Mouse (Mus musculus) kidney, postnatal 0 days (tissue): Measurements from ENCODE around the gene Tnks2. TPM values are rescaled to one million over a fixed set of nuclear protein-coding genes. Genes with fewer than 3 reads are reported as not detected.
A peak's percentile ranks its signal among the peaks of the same experiment; 100 is the strongest.
"Not testable (repeated sequence)": the region's sequence is repeated elsewhere in the genome, so short reads cannot be mapped to it uniquely, and the experiment has no call there.

Source experiments
- ATAC-seq: fragments of 200-750 bp; cut with Nextera tagmentation; replicated peaks from 2 replicates; pipeline ENCODE4 v1.8.0; 2017; ENCODE audit warnings: low read depth, moderate number of reproducible peaks, moderate TSS enrichment, moderate library complexity; ENCODE audit not compliant: low FRiP score
- DNase-seq: peaks from one replicate; pipeline ENCODE4 v3.0.0-alpha.2; 2016; ENCODE audit warnings: low spot score
- H3K27ac ChIP-seq: fragments of 300-500 bp; sonication (generic); 2 replicates; pipeline ENCODE4 v1.5.1; 2014; ENCODE audit warnings: mild to moderate bottlenecking
- H3K27me3 ChIP-seq: fragments of 300-500 bp; sonication (generic); 2 replicates; pipeline ENCODE4 v1.6.1; 2014; ENCODE audit warnings: low read length, mixed read lengths; ENCODE audit not compliant: insufficient read depth
- H3K36me3 ChIP-seq: fragments of 300-500 bp; sonication (generic); 2 replicates; pipeline ENCODE4 v1.6.1; 2014; ENCODE audit warnings: low read length, mixed read lengths; ENCODE audit not compliant: insufficient read depth
- H3K4me1 ChIP-seq: fragments of 300-500 bp; sonication (generic); replicated peaks from 2 replicates; pipeline ENCODE4 v1.6.1; 2014; ENCODE audit warnings: antibody characterized with exemption, low read length, mixed read lengths; ENCODE audit not compliant: insufficient read depth
- H3K4me2 ChIP-seq: fragments of 300-500 bp; sonication (generic); 2 replicates; pipeline ENCODE4 v1.6.1; 2014; ENCODE audit warnings: mild to moderate bottlenecking, low read length, moderate library complexity, mixed read lengths
- H3K4me3 ChIP-seq: fragments of 300-500 bp; sonication (generic); replicated peaks from 2 replicates; pipeline ENCODE4 v1.5.1; 2014; ENCODE audit warnings: low read depth, low read length
- H3K9ac ChIP-seq: fragments of 300-500 bp; sonication (generic); 2 replicates; pipeline ENCODE4 v1.6.1; 2014; ENCODE audit warnings: low read depth, low read length
- H3K9me3 ChIP-seq: fragments of 300-500 bp; sonication (generic); replicated peaks from 2 replicates; pipeline ENCODE4 v1.6.1; 2016; ENCODE audit warnings: low read length, inconsistent platforms, mixed read lengths
- CTCF ChIP-seq: IDR thresholded peaks from 2 replicates; pipeline ENCODE4 v1.5.1; 2016; ENCODE audit warnings: antibody characterized with exemption, low read depth, mild to moderate bottlenecking, moderate library complexity
- WGBS: fragments of 180-500 bp; shearing (Covaris S2); extraction: QIAGEN DNeasy Blood & Tissue Kit; methylation state at CpG from one replicate; pipeline ENCODE4 v1.1.7; 2014; 5-methylcytosine and 5-hydroxymethylcytosine counted together
- polyA plus RNA-seq: library from polyadenylated mRNA; unstranded; fragments of >200 nt; fragmentation: Nextera tagmentation; extraction: Ambion mirVana; gene quantifications from 2 replicates; pipeline ENCODE4 v1.2.1, GENCODE M21; 2015

The Tnks2 gene
- polyA plus RNA-seq, 1 experiment from 2014 or later: 38.1 TPM

GRCm38 (mm10) chr19:36809476-36810168, 24.4 kb upstream of the Tnks2 start:
- Histone ChIP-seq H3K27ac (no peak overlapping the region), H3K4me3 (no peak overlapping the region), H3K9me3 (no peaks in the 10 kb centered on the region), H3K9ac (no peak overlapping the region), H3K4me1 (no peaks in the 10 kb centered on the region), H3K36me3 (no peaks in the 10 kb centered on the region), H3K4me2 (no peak overlapping the region), H3K27me3 (no peaks in the 10 kb centered on the region)
- ATAC-seq: no peak
- TF ChIP-seq CTCF: no peak
- WGBS: 41% methylated on average over 12 of the region's 12 CpGs
- no peak for DNase-seq

- TF ChIP-seq CTCF: no peak
- Histone ChIP-seq H3K9ac (no peak overlapping the region), H3K27me3 (no peaks in the 10 kb centered on the region), H3K4me1 (no peaks in the 10 kb centered on the region), H3K36me3 (no peaks in the 10 kb centered on the region), H3K4me3 (no peak overlapping the region), H3K9me3 (no peaks in the 10 kb centered on the region), H3K4me2 (no peak overlapping the region), H3K27ac (no peak overlapping the region)
- DNase-seq: no peak
- 42% methylated on average over 8 of the region's 8 CpGs for WGBS
- ATAC-seq: no peak; the same call in 1 of the 2 replicates
Observed at GRCm38 (mm10) chr19:36812011-36812410, 22.0 kb upstream of the Tnks2 start.

- ATAC-seq (0 out of 2 replicates have a peak, but pooled peaks have one; percentile 40), DNase-seq (peak; percentile 92)
- H3K9ac ChIP-seq: 0 out of 2 replicates have a peak overlapping the region, but pooled peaks have one; percentile 28
- H3K27ac ChIP-seq: no peak overlapping the region
- H3K36me3 ChIP-seq: no peaks in the 10 kb centered on the region
- H3K27me3 ChIP-seq: no peaks in the 10 kb centered on the region
- WGBS: 17% methylated on average over 32 of the region's 32 CpGs
- H3K4me3 ChIP-seq: no peak overlapping the region
- TF ChIP-seq CTCF: peak; percentile 93
- H3K9me3 ChIP-seq: no peaks in the 10 kb centered on the region
- H3K4me1 ChIP-seq: 0 out of 2 replicates have a peak, but pooled peaks cover 4% of the 10 kb centered on the region
- H3K4me2 ChIP-seq: peak overlapping the region; percentile 53
Observed at GRCm38 (mm10) chr19:36815396-36816271, 18.4 kb upstream of the Tnks2 start.

DNA sequence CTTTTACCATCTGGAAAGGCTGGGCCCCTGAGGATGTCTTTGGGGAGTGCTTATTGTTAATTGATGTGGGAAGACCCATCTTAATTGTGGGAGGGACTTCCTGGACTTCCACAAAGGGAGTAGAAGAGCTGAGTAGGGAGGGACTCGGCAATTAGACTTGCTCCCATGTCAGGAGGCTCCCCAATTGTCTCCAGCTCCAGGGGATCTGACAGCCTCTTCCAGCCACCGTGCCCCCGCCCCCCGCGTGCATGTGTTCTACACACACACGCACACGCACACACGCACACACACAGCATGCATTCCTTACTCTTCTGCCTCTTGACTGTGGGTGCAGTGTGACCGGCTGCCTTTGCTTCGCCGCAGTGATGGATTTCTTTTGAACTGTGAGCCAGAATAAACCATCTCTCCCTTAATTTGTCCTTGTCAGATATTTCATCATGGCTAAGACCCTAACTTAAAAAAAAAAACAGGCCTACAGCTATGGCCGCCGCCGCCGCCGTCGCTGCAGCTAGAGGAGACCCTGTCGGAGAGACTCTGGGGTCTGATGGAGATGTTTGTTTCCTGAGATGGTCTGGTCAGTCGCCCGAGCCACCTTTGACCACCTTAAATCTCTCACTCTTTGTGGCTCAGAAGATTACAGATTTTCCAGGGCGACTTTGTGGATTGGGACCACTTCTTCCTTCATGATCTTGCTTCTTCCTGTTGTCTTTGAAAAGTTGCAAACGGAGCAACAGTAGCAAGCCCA, 15.7 kb upstream of the Tnks2 start:
- DNase-seq (peak; percentile 78), ATAC-seq (no peak; the same call in 1 of the 2 replicates)
- peak overlapping the region; percentile 72 for H3K4me2 ChIP-seq
- peak overlapping the region; percentile 78 for H3K27ac ChIP-seq
- no peaks in the 10 kb centered on the region for H3K27me3 ChIP-seq
- peak overlapping the region; percentile 48 for H3K9ac ChIP-seq
- H3K36me3 ChIP-seq: no peaks in the 10 kb centered on the region
- H3K9me3 ChIP-seq: no peaks in the 10 kb centered on the region
- WGBS: 5% methylated on average over 21 of the region's 22 CpGs
- 0 out of 2 replicates have a peak, but pooled peaks cover 4% of the 10 kb centered on the region for H3K4me1 ChIP-seq
- no peak for TF ChIP-seq CTCF
- peak overlapping the region; percentile 35 for H3K4me3 ChIP-seq

GRCm38 (mm10) chr19:36819199-36819598, 14.8 kb upstream of the Tnks2 start:
- Histone ChIP-seq H3K27ac (no peak overlapping the region), H3K4me3 (no peak overlapping the region), H3K4me1 (0 out of 2 replicates have a peak, but pooled peaks cover 4% of the 10 kb centered on the region), H3K9ac (no peak overlapping the region), H3K27me3 (no peaks in the 10 kb centered on the region), H3K4me2 (no peak overlapping the region), H3K9me3 (no peaks in the 10 kb centered on the region), H3K36me3 (no peaks in the 10 kb centered on the region)
- no peak for TF ChIP-seq CTCF
- no peak for ATAC-seq
- DNase-seq: no peak
- 61% methylated on average over 6 of the region's 6 CpGs for WGBS

DNA sequence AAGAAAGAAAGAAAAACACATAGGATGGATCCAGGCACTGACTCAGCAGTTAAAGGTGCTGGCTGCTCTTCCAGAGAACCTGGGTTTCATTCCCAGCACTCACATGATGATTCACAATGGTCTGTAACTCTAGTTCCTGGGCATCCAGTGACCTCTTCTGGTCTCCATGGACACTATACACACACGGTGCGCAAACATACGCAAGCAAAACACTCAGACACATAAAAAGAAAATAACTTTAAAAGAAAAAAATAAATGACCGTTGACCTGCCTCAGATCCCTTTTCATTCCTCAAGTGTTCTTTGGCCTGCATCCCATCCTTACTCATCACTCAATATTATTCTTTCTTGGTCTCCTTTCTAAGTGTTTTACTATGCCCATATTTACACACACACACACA, 13.6 kb upstream of the Tnks2 start:
- Histone ChIP-seq H3K27me3 (no peaks in the 10 kb centered on the region), H3K4me1 (0 out of 2 replicates have a peak, but pooled peaks cover 4% of the 10 kb centered on the region), H3K36me3 (no peaks in the 10 kb centered on the region), H3K9me3 (no peaks in the 10 kb centered on the region), H3K4me3 (no peak overlapping the region), H3K27ac (no peak overlapping the region), H3K9ac (no peak overlapping the region), H3K4me2 (no peak overlapping the region)
- WGBS: 60% methylated on average over 4 of the region's 4 CpGs
- DNase-seq: no peak
- TF ChIP-seq CTCF: no peak
- no peak for ATAC-seq

DNA sequence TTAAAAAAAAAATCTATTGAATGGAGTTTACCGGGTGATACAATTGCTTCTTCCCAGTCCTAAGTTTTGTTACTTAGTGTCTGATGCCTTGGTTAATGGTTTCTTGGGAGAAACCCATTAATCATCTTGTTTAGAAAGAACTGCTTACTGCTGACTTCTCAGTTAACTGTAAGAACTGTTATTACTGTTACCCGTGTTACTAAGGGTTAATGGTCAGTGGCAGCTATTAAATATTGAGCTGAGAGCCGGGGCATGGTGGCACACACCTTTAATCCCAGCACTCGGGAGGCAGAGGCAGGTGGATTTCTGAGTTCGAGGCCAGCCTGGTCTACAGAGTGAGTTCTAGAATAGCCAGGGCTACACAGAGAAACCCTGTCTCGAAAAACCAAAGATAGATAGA, 12.7 kb upstream of the Tnks2 start:
- not testable (repeated sequence) for H3K27me3 ChIP-seq, H3K27ac ChIP-seq, H3K9ac ChIP-seq, ATAC-seq, H3K4me1 ChIP-seq, DNase-seq, H3K36me3 ChIP-seq, H3K9me3 ChIP-seq, H3K4me3 ChIP-seq, H3K4me2 ChIP-seq
- 58% methylated on average over 6 of the region's 6 CpGs for WGBS
